Mouse (Mus musculus): ENCODE data around the gene Gm21969. TPM values are rescaled to one million over a fixed set of nuclear protein-coding genes. Genes with fewer than 3 reads are reported as not detected.

Gene Gm21969
- polyA plus RNA-seq (2015; fragmentation: Nextera tagmentation; extraction: Ambion mirVana): not detected in 2 replicates

- ATAC-seq (ENCODE audit: low read depth) (no peak), DNase-seq (peak; percentile 30)
- no peak within 1 kb of the TSS for H3K9ac ChIP-seq
- H3K4me1 ChIP-seq (replicated peaks): peaks cover 49% of the 10 kb centered on the region
- H3K36me3 ChIP-seq: peaks cover 5% of the 10 kb centered on the region; the same call in 1 of the 2 replicates
- peaks cover 16% of the 10 kb centered on the region; the same call in 1 of the 2 replicates for H3K27me3 ChIP-seq
- H3K27ac ChIP-seq: peak within 1 kb of the TSS; percentile 43
- WGBS (ENCODE audit: insufficient replicate concordance): 33% methylated on average over 14 of the region's 14 CpGs
- no peaks in the 10 kb centered on the region for H3K9me3 ChIP-seq (replicated peaks)
- H3K4me2 ChIP-seq: no peak within 1 kb of the TSS
- H3K4me3 ChIP-seq (replicated peaks): no peak within 1 kb of the TSS
Observed at GRCm38 (mm10) chr4:139602357-139603244, at the start of gene Gm21969. TSS of gene Gm21969 (plus strand) at chr4:139603186.

- Histone ChIP-seq H3K9me3 (replicated peaks) (no peaks in the 10 kb centered on the region), H3K27me3 (no peaks in the 10 kb centered on the region), H3K9ac (no peak overlapping the region), H3K4me3 (replicated peaks) (no peak overlapping the region), H3K27ac (no peak overlapping the region), H3K4me1 (replicated peaks) (no peaks in the 10 kb centered on the region), H3K36me3 (no peaks in the 10 kb centered on the region), H3K4me2 (no peak overlapping the region)
- no peak for ATAC-seq (ENCODE audit: low read depth)
- DNase-seq: no peak
- 75% methylated on average over 11 of the region's 11 CpGs for WGBS (ENCODE audit: insufficient replicate concordance)
Observed at GRCm38 (mm10) chr4:139555235-139555634, 47.8 kb upstream of the Gm21969 start.

- Histone ChIP-seq H3K4me1 (replicated peaks) (no peaks in the 10 kb centered on the region), H3K27ac (no peak overlapping the region), H3K4me3 (replicated peaks) (no peak overlapping the region), H3K9ac (no peak overlapping the region), H3K4me2 (no peak overlapping the region), H3K9me3 (replicated peaks) (no peaks in the 10 kb centered on the region), H3K27me3 (no peaks in the 10 kb centered on the region), H3K36me3 (no peaks in the 10 kb centered on the region)
- ATAC-seq (ENCODE audit: low read depth) (0 out of 2 replicates have a peak, but pooled peaks have one; percentile 23), DNase-seq (no peak)
- whole genome bisulfite sequencing (ENCODE audit: insufficient replicate concordance): 51% methylated on average over 19 of the region's 19 CpGs
Observed at GRCm38 (mm10) chr4:139555951-139556350, 47.0 kb upstream of the Gm21969 start.

- ATAC-seq (ENCODE audit: low read depth): no peak
- Histone ChIP-seq H3K4me1 (replicated peaks) (peaks cover 2% of the 10 kb centered on the region), H3K9ac (no peak overlapping the region), H3K36me3 (no peaks in the 10 kb centered on the region), H3K4me3 (replicated peaks) (no peak overlapping the region), H3K4me2 (no peak overlapping the region), H3K27ac (no peak overlapping the region), H3K9me3 (replicated peaks) (no peaks in the 10 kb centered on the region), H3K27me3 (peaks cover 22% of the 10 kb centered on the region)
- WGBS (ENCODE audit: insufficient replicate concordance): 71% methylated on average over 15 of the region's 15 CpGs
- no peak for DNase-seq
Observed at GRCm38 (mm10) chr4:139568361-139568760, 34.6 kb upstream of the Gm21969 start.

- Histone ChIP-seq H3K9me3 (replicated peaks) (no peaks in the 10 kb centered on the region), H3K4me1 (replicated peaks) (peaks cover 24% of the 10 kb centered on the region), H3K27me3 (peaks cover 46% of the 10 kb centered on the region), H3K36me3 (no peaks in the 10 kb centered on the region), H3K4me3 (replicated peaks) (no peak overlapping the region), H3K9ac (no peak overlapping the region), H3K4me2 (no peak overlapping the region), H3K27ac (no peak overlapping the region)
- ATAC-seq (ENCODE audit: low read depth) (no peak), DNase-seq (no peak)
- WGBS (ENCODE audit: insufficient replicate concordance): 59% methylated on average over 10 of the region's 10 CpGs
Observed at GRCm38 (mm10) chr4:139570756-139571155, 32.2 kb upstream of the Gm21969 start.

- no peak overlapping the region for H3K4me2 ChIP-seq
- no peak overlapping the region for H3K4me3 ChIP-seq (replicated peaks)
- WGBS (ENCODE audit: insufficient replicate concordance): 65% methylated on average over 12 of the region's 12 CpGs
- H3K4me1 ChIP-seq (replicated peaks): peaks cover 41% of the 10 kb centered on the region
- peaks cover 67% of the 10 kb centered on the region for H3K27me3 ChIP-seq
- H3K9ac ChIP-seq: no peak overlapping the region
- ATAC-seq (ENCODE audit: low read depth): no peak
- H3K9me3 ChIP-seq (replicated peaks): no peaks in the 10 kb centered on the region
- no peaks in the 10 kb centered on the region for H3K36me3 ChIP-seq
- no peak for DNase-seq
- no peak overlapping the region for H3K27ac ChIP-seq
Observed at GRCm38 (mm10) chr4:139572928-139573512, 30.0 kb upstream of the Gm21969 start.

GRCm38 (mm10) chr4:139574156-139574798, 28.7 kb upstream of the Gm21969 start:
- DNase-seq (peak; percentile 98), ATAC-seq (ENCODE audit: low read depth) (peak; percentile 95)
- WGBS (ENCODE audit: insufficient replicate concordance): under 1% methylated on average over 51 of the region's 52 CpGs
- peak overlapping the region; percentile 87 for H3K4me2 ChIP-seq
- H3K4me3 ChIP-seq (replicated peaks): peak overlapping the region; percentile 68
- H3K36me3 ChIP-seq: no peaks in the 10 kb centered on the region
- H3K27ac ChIP-seq: peak overlapping the region; percentile 68
- H3K27me3 ChIP-seq: peaks cover 80% of the 10 kb centered on the region
- peak overlapping the region; percentile 76 for H3K9ac ChIP-seq
- peaks cover 53% of the 10 kb centered on the region for H3K4me1 ChIP-seq (replicated peaks)
- H3K9me3 ChIP-seq (replicated peaks): no peaks in the 10 kb centered on the region

GRCm38 (mm10) chr4:139574799-139575672, 27.9 kb upstream of the Gm21969 start:
- H3K27ac ChIP-seq: peak overlapping the region; percentile 68
- no peaks in the 10 kb centered on the region for H3K36me3 ChIP-seq
- peak overlapping the region; percentile 76 for H3K9ac ChIP-seq
- peak overlapping the region; percentile 87 for H3K4me2 ChIP-seq
- H3K9me3 ChIP-seq (replicated peaks): no peaks in the 10 kb centered on the region
- peak; percentile 39 for ATAC-seq (ENCODE audit: low read depth)
- peaks cover 86% of the 10 kb centered on the region for H3K27me3 ChIP-seq
- WGBS (ENCODE audit: insufficient replicate concordance): 1% methylated on average over 91 of the region's 111 CpGs
- DNase-seq: no peak
- H3K4me1 ChIP-seq (replicated peaks): peaks cover 61% of the 10 kb centered on the region
- H3K4me3 ChIP-seq (replicated peaks): peak overlapping the region; percentile 68

GRCm38 (mm10) chr4:139575673-139576003, 27.3 kb upstream of the Gm21969 start:
- Histone ChIP-seq H3K36me3 (no peaks in the 10 kb centered on the region), H3K4me2 (peak overlapping the region; percentile 87), H3K4me3 (replicated peaks) (peak overlapping the region; percentile 68), H3K27me3 (peaks cover 91% of the 10 kb centered on the region), H3K9ac (peak overlapping the region; percentile 76), H3K4me1 (replicated peaks) (peaks cover 67% of the 10 kb centered on the region), H3K27ac (no peak overlapping the region), H3K9me3 (replicated peaks) (no peaks in the 10 kb centered on the region)
- no peak for ATAC-seq (ENCODE audit: low read depth)
- no peak for DNase-seq
- WGBS (ENCODE audit: insufficient replicate concordance): 11% methylated on average over 14 of the region's 14 CpGs

- Histone ChIP-seq H3K4me3 (replicated peaks) (peak overlapping the region; percentile 68), H3K9me3 (replicated peaks) (no peaks in the 10 kb centered on the region), H3K4me1 (replicated peaks) (peaks cover 74% of the 10 kb centered on the region), H3K36me3 (no peaks in the 10 kb centered on the region), H3K27ac (no peak overlapping the region), H3K27me3 (peaks cover 90% of the 10 kb centered on the region), H3K4me2 (peak overlapping the region; percentile 87), H3K9ac (peak overlapping the region; percentile 9; the same call in 1 of the 2 replicates)
- ATAC-seq (ENCODE audit: low read depth) (no peak), DNase-seq (no peak)
- 58% methylated on average over 14 of the region's 14 CpGs for WGBS (ENCODE audit: insufficient replicate concordance)
Observed at GRCm38 (mm10) chr4:139576251-139576880, 26.6 kb upstream of the Gm21969 start.

Data from liver, embryonic 13.5 days (tissue).